Mouse (Mus musculus) midbrain, embryonic 13.5 days (tissue): ENCODE results near the gene Nfic. TPM values are rescaled to one million over a fixed set of nuclear protein-coding genes. Genes with fewer than 3 reads are reported as not detected.

Source experiments
- ATAC-seq: fragments of 200-750 bp; cut with Nextera tagmentation; 2 replicates; pipeline ENCODE4 v1.8.0; 2017; ENCODE audit warnings: mild to moderate bottlenecking, moderate TSS enrichment, moderate library complexity
- H3K27ac ChIP-seq: fragments of 300-500 bp; sonication (generic); 2 replicates; pipeline ENCODE4 v1.5.1; 2015; ENCODE audit warnings: inconsistent platforms, mild to moderate bottlenecking, moderate library complexity
- H3K27me3 ChIP-seq: fragments of 300-500 bp; sonication (generic); 2 replicates; pipeline ENCODE4 v1.6.1; 2015; ENCODE audit warnings: mild to moderate bottlenecking, inconsistent platforms
- H3K36me3 ChIP-seq: fragments of 300-500 bp; sonication (generic); 2 replicates; pipeline ENCODE4 v1.6.1; 2015; ENCODE audit warnings: mild to moderate bottlenecking, inconsistent platforms
- H3K4me1 ChIP-seq: fragments of 300-500 bp; sonication (generic); replicated peaks from 2 replicates; pipeline ENCODE4 v1.6.1; 2015; ENCODE audit warnings: inconsistent platforms
- H3K4me2 ChIP-seq: fragments of 300-500 bp; sonication (generic); replicated peaks from 2 replicates; pipeline ENCODE4 v1.6.1; 2015; ENCODE audit warnings: moderate library complexity, mild to moderate bottlenecking, inconsistent platforms
- H3K4me3 ChIP-seq: fragments of 300-500 bp; sonication (generic); replicated peaks from 2 replicates; pipeline ENCODE4 v1.5.1; 2015; ENCODE audit warnings: mild to moderate bottlenecking, inconsistent platforms
- H3K9ac ChIP-seq: fragments of 300-500 bp; sonication (generic); replicated peaks from 2 replicates; pipeline ENCODE4 v1.6.1; 2015; ENCODE audit warnings: mild to moderate bottlenecking, inconsistent platforms
- H3K9me3 ChIP-seq: fragments of 300-500 bp; sonication (generic); 2 replicates; pipeline ENCODE4 v1.6.1; 2016; ENCODE audit warnings: mild to moderate bottlenecking, inconsistent platforms
- WGBS: fragments of 180-500 bp; shearing (Covaris S2); methylation state at CpG from one replicate; pipeline ENCODE4 v1.1.7; 2015; 5-methylcytosine and 5-hydroxymethylcytosine counted together
- polyA plus RNA-seq: library from polyadenylated mRNA; unstranded; fragments of >200 nt; fragmentation: Nextera tagmentation; extraction: Ambion mirVana; gene quantifications from 2 replicates; pipeline ENCODE4 v1.2.1, GENCODE M21; 2015

Gene Nfic
- polyA plus RNA-seq, result 13.1 and 15.2 TPM in 2 replicates

DNA sequence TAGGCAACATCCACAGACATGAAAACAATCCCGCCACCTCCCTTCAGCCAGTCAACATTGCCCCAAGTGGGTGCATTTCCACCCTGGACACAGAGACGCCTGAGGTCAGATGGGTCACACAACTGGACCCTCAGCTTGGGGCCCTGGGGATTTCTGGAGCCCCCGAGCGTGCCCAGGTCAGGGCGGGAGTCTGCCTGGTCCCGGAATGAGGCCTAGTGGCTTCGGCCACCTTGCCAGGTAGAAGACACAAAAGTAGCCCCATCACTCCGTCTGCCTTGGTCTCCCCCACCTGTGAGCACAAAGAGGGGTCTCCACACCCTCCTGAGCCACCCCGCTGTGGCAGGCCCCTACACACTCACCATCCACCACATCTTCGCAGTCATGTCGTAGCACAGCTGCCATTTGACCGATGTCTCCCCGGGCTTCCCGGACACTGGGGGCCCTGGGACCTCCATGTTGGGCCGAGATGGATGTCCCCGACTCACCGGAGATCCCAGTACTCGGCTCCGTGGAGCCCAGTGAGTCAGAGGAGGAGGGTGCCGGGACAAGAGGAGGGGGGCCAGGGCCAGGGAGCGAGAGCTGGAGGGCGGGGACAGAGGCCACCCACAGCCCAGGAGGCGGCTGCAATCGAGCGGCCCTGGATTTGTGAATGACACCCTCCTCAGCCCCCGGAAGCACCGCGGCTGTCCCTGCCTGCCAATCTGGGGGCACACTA is at the start of gene Nfic:
Gene Nfic (minus strand): TSS at position 455 of the 715 bp plus-strand sequence.
- Histone ChIP-seq H3K4me1 (no peaks in the 10 kb centered on the region; the same call in 1 of the 2 replicates), H3K27ac (no peak within 1 kb of the TSS), H3K9ac (no peak within 1 kb of the TSS), H3K4me2 (no peak within 1 kb of the TSS), H3K27me3 (peaks cover 86% of the 10 kb centered on the region), H3K36me3 (no peaks in the 10 kb centered on the region), H3K4me3 (no peak within 1 kb of the TSS), H3K9me3 (no peaks in the 10 kb centered on the region)
- no peak for ATAC-seq
- 67% methylated on average over 28 of the region's 28 CpGs for WGBS

DNA sequence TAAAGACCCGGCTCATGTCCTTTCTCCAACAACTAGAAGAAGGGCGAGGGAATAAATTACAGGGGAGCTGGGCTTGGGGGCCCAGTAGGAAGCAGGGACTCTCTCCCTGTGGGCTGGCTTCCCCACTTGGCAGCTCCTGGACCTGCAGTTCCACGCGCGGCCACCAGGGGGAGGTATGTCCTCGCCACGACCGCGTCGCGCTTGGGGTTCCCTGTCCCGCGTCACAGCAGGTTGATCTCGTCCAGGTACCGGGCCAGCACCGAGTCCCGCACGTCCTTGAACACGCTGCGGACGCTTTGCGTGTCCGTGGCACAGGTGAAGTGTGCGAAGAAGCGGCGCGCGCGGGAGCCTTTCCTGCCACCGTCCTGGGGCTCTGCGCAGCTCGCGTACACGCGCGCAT is 47.2 kb upstream of the Nfic start:
- ATAC-seq, result peak; percentile 53
- 10% methylated on average over 36 of the region's 36 CpGs for WGBS
- H3K27ac ChIP-seq, result no peak overlapping the region

DNA sequence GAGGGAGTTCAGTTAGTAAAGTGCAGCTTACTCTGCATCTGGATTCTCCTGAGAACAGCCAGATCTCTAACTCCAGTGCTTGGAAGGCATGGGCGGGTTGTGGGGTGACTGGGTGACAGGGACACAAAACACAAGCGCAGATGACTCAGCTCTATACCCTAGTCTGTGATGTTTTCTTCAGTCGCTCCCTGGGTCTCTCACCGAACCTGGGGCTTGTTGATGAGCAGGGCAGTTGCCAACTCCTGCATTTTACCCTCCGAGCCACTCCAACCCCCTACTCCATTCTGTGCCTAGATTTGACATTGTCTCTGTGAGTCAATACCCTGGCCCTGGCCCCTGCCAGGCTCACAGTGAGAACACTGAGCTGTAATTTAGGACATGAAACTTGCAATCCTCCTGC is 46.4 kb upstream of the Nfic start:
- no peak overlapping the region for H3K4me3 ChIP-seq
- H3K27me3 ChIP-seq, result peaks cover 11% of the 10 kb centered on the region; the same call in 1 of the 2 replicates
- no peaks in the 10 kb centered on the region for H3K36me3 ChIP-seq
- H3K27ac ChIP-seq, result no peak overlapping the region
- no peak overlapping the region for H3K9ac ChIP-seq
- ATAC-seq, result no peak
- no peaks in the 10 kb centered on the region for H3K9me3 ChIP-seq
- 83% methylated on average over 5 of the region's 5 CpGs for WGBS
- no peak overlapping the region for H3K4me2 ChIP-seq
- H3K4me1 ChIP-seq, result peaks cover 9% of the 10 kb centered on the region

More for the DNA sequence above, 47.2 kb upstream of the Nfic start:
- H3K9me3 ChIP-seq, result no peaks in the 10 kb centered on the region
- H3K4me1 ChIP-seq, result 0 out of 2 replicates have a peak, but pooled peaks cover 3% of the 10 kb centered on the region
- peak overlapping the region; percentile 64 for H3K4me2 ChIP-seq
- H3K9ac ChIP-seq, result peak overlapping the region; percentile 63
- H3K4me3 ChIP-seq, result peak overlapping the region; percentile 38
- peaks cover 11% of the 10 kb centered on the region; the same call in 1 of the 2 replicates for H3K27me3 ChIP-seq
- no peaks in the 10 kb centered on the region for H3K36me3 ChIP-seq

DNA sequence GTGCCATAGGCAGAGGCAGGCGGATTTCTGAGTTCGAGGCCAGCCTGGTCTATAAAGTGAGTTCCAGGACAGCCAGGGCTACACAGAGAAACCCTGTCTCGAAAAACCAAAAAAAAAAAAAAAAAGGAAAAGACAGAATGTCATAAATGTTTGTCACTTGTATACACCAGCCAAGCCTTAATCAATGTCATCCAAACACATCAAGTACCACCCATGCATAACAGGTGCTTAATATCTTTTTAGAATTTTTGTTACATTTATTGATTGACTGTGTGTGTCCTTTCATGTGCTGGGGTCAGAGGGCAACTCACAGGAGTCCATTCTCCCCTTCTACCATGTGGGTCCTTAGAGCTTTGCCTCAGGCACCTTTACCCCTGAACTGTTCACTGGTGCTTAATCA is 44.6 kb upstream of the Nfic start, which contains the start of gene S1pr4:
Gene S1pr4 (minus strand): TSS at position 101 of the 400 bp plus-strand sequence.
- Histone ChIP-seq H3K36me3 (no peaks in the 10 kb centered on the region), H3K9ac (0 out of 2 replicates have a peak within 1 kb of the TSS, but pooled peaks have one; percentile 21)
- 93% methylated on average over 3 of the region's 3 CpGs for WGBS

DNA sequence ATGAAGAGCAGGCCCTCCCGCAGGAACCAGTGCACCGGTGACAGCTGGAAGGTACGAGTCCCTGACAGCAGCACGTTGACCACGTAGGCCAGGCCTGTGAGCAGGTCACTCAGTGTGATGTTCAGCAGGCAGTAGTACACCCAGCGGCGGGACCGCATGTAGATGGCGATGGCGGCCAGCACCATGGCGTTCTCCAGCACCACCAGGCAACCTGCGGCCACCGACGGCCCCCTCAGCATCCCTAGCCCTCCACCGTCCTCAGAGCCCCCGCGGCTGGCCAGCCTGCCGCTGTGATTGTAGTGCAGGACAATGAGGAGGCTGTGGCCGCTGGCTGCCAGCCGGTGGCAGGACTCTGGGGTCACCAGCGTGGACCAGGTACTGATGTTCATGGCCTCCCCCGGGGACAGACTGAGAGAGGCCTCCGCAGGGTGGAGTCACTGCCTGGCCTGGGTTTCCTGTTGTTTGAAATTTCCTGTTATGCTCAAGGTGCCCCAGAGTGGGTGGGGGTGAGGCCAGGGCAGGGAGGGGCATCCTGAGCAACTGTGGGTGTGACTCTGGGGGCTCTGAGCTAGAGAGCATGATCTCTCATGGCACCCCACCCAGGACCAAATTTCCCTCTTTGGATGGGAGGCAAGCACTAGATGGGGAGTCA is 43.9 kb upstream of the Nfic start:
- 0 out of 2 replicates have a peak overlapping the region, but pooled peaks have one; percentile 21 for H3K9ac ChIP-seq
- H3K27ac ChIP-seq, result no peak overlapping the region
- H3K27me3 ChIP-seq, result peaks cover 11% of the 10 kb centered on the region; the same call in 1 of the 2 replicates
- 76% methylated on average over 23 of the region's 23 CpGs for WGBS
- no peaks in the 10 kb centered on the region for H3K9me3 ChIP-seq
- H3K4me2 ChIP-seq, result no peak overlapping the region
- H3K36me3 ChIP-seq, result no peaks in the 10 kb centered on the region
- H3K4me1 ChIP-seq, result peaks cover 23% of the 10 kb centered on the region
- no peak overlapping the region for H3K4me3 ChIP-seq
- no peak for ATAC-seq

More for the DNA sequence above, 44.6 kb upstream of the Nfic start, which contains the start of gene S1pr4:
- ATAC-seq, result no peak
- Histone ChIP-seq H3K9me3 (no peaks in the 10 kb centered on the region), H3K4me3 (no peak within 1 kb of the TSS), H3K4me1 (peaks cover 16% of the 10 kb centered on the region), H3K27ac (no peak within 1 kb of the TSS), H3K27me3 (peaks cover 11% of the 10 kb centered on the region; the same call in 1 of the 2 replicates), H3K4me2 (no peak within 1 kb of the TSS)

DNA sequence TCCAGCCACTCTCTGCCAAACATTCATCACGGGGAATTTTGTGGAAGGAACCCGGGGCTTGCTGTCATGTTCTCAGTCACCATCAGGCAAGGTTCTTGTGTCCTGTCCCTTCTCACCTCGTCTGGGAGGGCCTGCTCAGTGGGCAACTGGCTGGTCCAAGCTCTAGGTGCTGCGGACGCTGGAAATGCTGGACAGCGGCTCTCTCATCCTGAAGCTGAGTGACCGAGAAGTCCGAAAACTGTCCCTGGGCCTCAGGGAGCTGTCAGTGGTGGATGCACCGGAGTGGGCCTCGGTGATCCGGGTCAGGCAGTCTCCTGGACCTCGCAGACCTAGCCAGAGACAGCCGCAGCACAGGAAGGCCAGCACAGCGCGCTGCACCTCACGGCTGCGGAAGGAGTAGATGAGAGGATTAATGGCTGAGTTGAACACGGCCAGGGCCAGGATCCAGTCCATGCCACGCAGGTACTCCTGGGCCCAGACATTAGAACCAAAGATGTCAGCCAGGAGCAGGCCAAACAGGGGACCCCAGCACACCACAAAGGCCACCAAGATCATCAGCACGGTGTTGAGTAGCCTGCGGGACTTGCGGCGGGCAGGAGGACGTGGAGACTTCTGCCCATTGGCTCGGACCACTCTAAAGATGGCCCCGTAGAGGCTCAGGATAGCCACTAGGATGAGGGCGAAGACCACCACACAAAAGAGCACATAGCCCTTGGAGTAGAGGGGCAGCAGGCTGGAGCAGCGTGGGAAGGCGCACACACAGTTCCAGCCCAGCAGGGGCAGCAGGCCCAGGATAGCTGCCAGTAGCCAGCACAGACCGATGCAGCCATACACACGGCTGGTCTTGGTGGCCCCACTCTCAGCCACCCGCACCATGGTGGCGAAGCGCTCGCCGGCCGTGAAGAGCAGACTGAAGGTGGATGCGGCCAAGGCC is 43.1 kb upstream of the Nfic start:
- Histone ChIP-seq H3K27ac (no peak overlapping the region), H3K9ac (0 out of 2 replicates have a peak overlapping the region, but pooled peaks have one; percentile 21), H3K9me3 (no peaks in the 10 kb centered on the region), H3K4me3 (no peak overlapping the region), H3K27me3 (peaks cover 8% of the 10 kb centered on the region; the same call in 1 of the 2 replicates), H3K36me3 (0 out of 2 replicates have a peak, but pooled peaks cover 2% of the 10 kb centered on the region), H3K4me1 (peaks cover 25% of the 10 kb centered on the region), H3K4me2 (no peak overlapping the region)
- no peak for ATAC-seq
- 86% methylated on average over 38 of the region's 38 CpGs for WGBS

DNA sequence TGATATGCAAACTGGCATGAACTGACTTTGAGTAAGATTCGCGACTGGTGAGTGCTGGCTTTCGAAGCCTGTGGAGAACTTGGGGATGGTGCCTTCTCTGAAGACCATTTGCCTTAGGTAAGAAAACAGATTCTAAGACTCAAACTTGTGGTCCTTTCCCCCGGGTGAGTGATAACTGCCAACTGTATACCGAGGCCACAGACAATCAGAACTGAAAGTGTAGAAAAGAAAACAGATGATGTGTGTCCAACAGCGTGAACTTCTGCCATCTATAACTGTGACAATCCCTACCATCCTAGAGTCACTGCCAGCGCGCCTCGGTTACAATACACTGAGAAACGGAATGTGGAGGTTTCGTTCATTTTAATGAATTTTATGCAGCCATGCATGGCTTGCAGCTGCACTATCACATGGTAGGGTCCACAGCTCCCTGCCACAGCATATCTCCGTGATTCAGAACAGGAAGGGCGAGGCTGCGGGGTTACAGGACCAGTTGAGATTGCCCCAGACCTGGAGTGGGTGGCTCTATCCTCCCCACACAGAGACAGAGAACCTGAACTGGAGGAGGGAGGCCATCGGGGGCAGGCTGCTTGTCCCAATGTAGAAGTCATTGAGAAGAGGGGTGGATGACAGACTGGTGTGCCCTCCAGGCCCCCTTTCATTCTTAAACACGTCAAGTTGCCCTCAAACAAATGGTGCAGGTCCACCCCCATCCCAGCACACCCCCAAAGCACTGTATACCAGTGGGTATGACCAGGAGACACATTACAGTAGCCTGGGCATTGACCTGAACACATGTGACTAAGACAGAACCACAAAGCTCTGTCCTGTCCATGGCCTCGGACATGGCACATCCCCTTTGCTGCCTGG is 42.2 kb upstream of the Nfic start:
- H3K9ac ChIP-seq, result 0 out of 2 replicates have a peak overlapping the region, but pooled peaks have one; percentile 11
- 84% methylated on average over 17 of the region's 17 CpGs for WGBS

DNA sequence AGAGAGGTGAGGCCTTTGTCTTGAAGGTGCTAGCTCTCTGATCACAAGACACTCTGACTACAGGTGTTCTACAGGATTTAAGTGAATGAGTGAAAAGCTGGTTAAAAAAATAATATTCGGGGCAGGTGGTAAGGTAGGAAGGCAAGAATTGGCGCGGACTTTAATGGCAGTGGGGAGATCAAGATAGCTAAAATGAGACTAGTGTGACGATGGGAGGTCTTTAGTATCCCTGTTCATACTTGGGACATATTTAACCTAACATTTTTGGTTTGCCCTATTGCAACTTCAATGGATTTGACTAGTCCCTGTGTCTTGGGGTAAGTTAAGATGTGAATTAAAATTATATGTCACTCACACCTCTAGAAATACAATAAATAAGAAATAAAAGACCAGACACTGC is 41.5 kb upstream of the Nfic start:
- Histone ChIP-seq H3K27ac (peak overlapping the region; percentile 27), H3K4me1 (peaks cover 21% of the 10 kb centered on the region), H3K4me3 (peak overlapping the region; percentile 82), H3K9ac (peak overlapping the region; percentile 45), H3K9me3 (no peaks in the 10 kb centered on the region), H3K4me2 (peak overlapping the region; percentile 52), H3K27me3 (no peaks in the 10 kb centered on the region), H3K36me3 (peaks cover 18% of the 10 kb centered on the region)
- no peak for ATAC-seq
- 39% methylated on average over 4 of the region's 4 CpGs for WGBS

More for the DNA sequence above, 42.2 kb upstream of the Nfic start:
- Histone ChIP-seq H3K4me3 (peak overlapping the region; percentile 82), H3K4me1 (peaks cover 21% of the 10 kb centered on the region), H3K27me3 (no peaks in the 10 kb centered on the region), H3K4me2 (peak overlapping the region; percentile 52), H3K27ac (no peak overlapping the region), H3K36me3 (peaks cover 11% of the 10 kb centered on the region), H3K9me3 (no peaks in the 10 kb centered on the region)
- ATAC-seq, result no peak

DNA sequence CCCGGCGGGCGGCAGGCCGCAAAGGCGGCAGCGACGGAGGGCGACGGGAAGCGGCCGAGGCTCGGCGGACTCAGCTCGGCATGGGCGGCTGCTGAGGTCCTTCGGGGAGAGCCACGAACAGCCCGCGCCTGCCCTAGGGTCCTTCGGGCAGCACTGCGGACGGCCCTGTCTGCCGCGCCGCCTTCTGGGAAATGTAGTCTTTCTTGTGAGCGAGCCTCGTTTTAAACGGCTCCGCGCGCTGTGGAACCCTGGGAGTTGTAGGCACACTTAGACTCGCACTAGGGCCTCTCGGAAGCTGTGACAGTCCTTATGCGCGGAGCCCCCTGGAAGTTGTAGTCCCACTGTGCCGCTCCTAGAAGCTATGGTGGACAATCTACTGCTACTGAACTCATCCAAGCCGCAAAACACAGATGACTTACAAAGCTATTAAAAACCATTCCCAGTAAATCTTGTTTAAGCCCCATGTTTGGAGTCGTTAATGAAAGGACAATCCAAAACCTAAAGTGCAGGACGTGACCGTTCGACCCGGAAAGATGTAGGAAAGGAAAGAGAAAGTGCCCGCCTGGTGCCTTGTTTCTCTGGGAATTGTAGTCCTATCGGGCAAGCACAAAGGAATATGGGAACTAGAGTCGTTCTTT is 40.9 kb upstream of the Nfic start, which contains the start of gene Ncln:
Gene Ncln (minus strand): TSS at position 129 of the 638 bp plus-strand sequence.
- Histone ChIP-seq H3K4me3 (peak within 1 kb of the TSS; percentile 82), H3K9ac (peak within 1 kb of the TSS; percentile 85), H3K27me3 (no peaks in the 10 kb centered on the region), H3K36me3 (peaks cover 24% of the 10 kb centered on the region), H3K4me2 (peak within 1 kb of the TSS; percentile 99), H3K9me3 (no peaks in the 10 kb centered on the region), H3K4me1 (peaks cover 21% of the 10 kb centered on the region), H3K27ac (peak within 1 kb of the TSS; percentile 64)
- WGBS, result under 1% methylated on average over 45 of the region's 45 CpGs
- peak; percentile 98 for ATAC-seq

DNA sequence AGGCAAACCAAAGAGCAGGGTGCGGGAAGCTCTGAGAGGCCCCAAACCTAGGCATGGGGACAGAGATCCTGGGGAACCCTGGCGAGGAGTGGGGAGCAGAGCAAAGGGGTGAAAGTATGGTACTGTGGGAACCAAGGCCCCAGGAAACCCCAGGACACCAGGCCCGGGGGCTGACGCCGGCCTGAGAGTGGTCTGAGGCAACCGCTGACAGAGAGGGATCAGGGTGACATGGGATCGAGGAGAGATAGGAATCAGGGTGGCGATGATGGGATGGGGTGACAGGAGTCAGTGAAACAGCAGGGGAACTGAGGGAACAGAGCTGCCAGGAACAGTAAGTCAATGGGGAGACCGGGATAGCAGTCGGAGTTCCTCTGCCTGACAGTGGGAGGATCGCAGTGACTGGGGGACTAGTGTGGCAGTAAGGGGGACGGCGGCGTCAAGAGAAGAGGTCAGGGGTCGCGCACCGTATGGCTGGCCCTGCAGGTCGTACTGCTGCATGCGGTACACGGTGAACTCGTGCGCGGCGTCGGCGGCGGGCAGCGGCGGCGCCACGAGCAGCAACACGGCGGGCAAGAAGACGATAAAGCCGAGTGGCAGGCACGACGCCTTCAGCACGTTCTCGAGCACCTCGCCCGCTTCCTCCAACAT is 40.3 kb upstream of the Nfic start:
- 2% methylated on average over 41 of the region's 41 CpGs for WGBS

More for the DNA sequence above, 40.3 kb upstream of the Nfic start:
- peak overlapping the region; percentile 99 for H3K4me2 ChIP-seq
- H3K36me3 ChIP-seq, result peaks cover 30% of the 10 kb centered on the region
- peak overlapping the region; percentile 85 for H3K9ac ChIP-seq
- peak overlapping the region; percentile 82 for H3K4me3 ChIP-seq
- peaks cover 21% of the 10 kb centered on the region for H3K4me1 ChIP-seq
- H3K27ac ChIP-seq, result peak overlapping the region; percentile 64
- no peaks in the 10 kb centered on the region for H3K9me3 ChIP-seq
- ATAC-seq, result peak; percentile 60
- no peaks in the 10 kb centered on the region for H3K27me3 ChIP-seq
